Mouse (Mus musculus) splenic B cell, adult 2 months (primary cell): ENCODE results near the gene Edn2.

Experiments
- DNase-seq: peaks from one replicate; pipeline ENCODE4 v3.0.0-alpha.2; 2011; ENCODE audit warnings: low read depth, low spot score
- H3K27me3 ChIP-seq: 2 replicates; pipeline ENCODE4 v1.6.1; 2012; ENCODE audit warnings: mild to moderate bottlenecking, low read length, moderate library complexity, mixed read lengths; ENCODE audit not compliant: control insufficient read depth, poor library complexity, insufficient read depth, severe bottlenecking
- H3K36me3 ChIP-seq: 2 replicates; pipeline ENCODE4 v1.6.1; 2012; ENCODE audit warnings: mild to moderate bottlenecking, low read length, moderate library complexity, mixed read lengths; ENCODE audit not compliant: control insufficient read depth, poor library complexity, insufficient read depth, severe bottlenecking

The Edn2 gene

GRCm38 (mm10) chr4:120145931-120146330 is 15.1 kb upstream of the Edn2 start:
- Histone ChIP-seq H3K36me3 (no peaks in the 10 kb centered on the region), H3K27me3 (no peaks in the 10 kb centered on the region)
- no peak for DNase-seq

DNA sequence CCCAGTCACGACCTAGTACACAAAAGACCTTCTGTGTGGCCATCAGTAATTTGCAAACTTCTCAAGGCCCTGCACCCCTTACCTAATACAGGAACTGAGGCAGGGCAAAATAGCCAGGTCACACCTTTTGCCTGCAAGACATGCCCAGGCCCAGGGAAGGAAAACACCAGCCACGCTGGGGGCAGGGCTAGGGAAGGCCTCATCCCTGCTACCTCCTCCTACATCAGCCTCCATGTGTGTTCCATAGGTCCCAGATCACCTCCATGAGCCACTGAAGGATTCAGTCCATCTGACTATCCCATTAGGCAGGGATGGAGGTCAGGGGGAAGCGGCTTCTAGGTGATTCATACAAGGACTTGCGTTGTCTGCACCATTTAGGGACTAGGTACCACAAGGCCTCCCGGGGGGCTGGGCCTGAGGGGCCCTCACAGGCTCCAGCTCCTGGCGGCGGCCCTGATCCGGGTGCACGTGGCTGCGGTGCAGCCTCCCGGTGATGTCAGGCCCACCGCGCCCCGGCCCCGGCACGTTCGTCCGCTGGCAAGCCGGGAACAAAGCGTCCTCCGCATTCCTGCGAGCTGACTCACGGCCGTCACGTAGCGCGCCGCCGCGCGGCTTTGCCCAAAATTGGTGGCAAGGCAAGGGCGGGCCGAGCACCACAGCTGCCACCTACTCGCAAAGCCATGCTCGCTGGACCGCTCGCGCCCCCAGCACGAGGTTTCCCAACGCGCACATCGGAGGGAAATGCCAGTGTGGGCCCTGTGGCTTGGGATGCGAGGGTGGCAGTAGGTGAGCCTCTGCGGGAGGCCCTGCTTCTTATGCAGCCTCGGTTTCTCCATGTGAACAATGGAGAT is 12.5 kb upstream of the Edn2 start:
- DNase-seq: no peak
- H3K27me3 ChIP-seq: no peaks in the 10 kb centered on the region

GRCm38 (mm10) chr4:120149142-120149524 is 11.9 kb upstream of the Edn2 start:
- no peaks in the 10 kb centered on the region for H3K36me3 ChIP-seq
- H3K27me3 ChIP-seq: no peaks in the 10 kb centered on the region
- peak; percentile 19 for DNase-seq

More for the DNA sequence above, 12.5 kb upstream of the Edn2 start:
- no peaks in the 10 kb centered on the region for H3K36me3 ChIP-seq

DNA sequence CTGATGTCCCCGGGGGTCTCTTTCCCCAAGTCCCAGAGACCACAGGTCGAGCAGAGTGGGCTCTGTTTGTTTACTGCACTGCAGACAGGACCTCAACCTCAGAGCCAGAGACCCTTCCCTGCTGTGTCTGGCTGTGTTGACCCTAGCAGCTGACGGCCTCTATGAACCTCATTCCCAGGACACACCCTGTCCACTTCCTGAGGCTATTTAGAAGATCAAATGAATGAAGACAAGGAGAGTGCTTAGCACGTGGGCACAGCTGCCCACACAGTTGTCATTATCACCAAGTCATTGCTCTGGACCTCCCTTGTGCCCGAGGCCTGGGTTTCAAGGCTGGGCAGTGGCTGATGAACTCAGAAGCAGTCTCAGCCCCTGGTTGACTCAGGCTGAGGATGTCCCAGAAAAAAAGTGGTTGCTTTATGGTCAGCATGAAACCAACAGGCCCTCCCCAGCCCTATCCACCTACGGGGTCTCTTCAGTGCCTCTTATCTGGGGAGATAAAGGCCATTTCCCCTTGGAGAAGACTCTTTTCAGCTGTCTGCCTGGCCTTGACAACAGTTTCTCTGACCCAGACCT is 10.6 kb upstream of the Edn2 start:
- no peak for DNase-seq
- H3K36me3 ChIP-seq: no peaks in the 10 kb centered on the region
- no peaks in the 10 kb centered on the region for H3K27me3 ChIP-seq

DNA sequence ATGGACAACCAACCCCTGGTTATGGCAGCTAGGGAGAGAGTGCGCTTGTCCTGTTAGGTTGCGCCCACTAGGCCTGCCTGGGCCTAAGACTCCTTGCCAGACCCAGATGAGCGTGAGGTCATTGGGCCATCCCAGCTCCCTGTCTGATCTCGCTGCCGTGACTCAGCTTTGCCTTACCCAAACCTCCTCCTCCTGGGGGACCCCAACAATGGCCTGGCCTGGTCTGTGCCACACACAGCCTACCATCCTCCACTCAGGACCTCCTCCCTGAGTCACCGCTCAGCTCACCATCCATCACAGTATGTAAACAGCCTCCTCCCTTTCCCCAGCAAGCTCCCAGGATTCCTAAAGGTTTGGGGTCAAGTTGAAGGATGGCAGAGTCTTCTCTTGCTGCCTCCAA is 9.1 kb upstream of the Edn2 start:
- no peak for DNase-seq
- no peaks in the 10 kb centered on the region for H3K36me3 ChIP-seq
- H3K27me3 ChIP-seq: no peaks in the 10 kb centered on the region

- peak; percentile 13 for DNase-seq
- Histone ChIP-seq H3K36me3 (no peaks in the 10 kb centered on the region), H3K27me3 (no peaks in the 10 kb centered on the region)
Measured at GRCm38 (mm10) chr4:120152648-120153047, 8.4 kb upstream of the Edn2 start.

- Histone ChIP-seq H3K27me3 (no peaks in the 10 kb centered on the region), H3K36me3 (no peaks in the 10 kb centered on the region)
- DNase-seq: no peak
Measured at GRCm38 (mm10) chr4:120153736-120154135, 7.3 kb upstream of the Edn2 start.

DNA sequence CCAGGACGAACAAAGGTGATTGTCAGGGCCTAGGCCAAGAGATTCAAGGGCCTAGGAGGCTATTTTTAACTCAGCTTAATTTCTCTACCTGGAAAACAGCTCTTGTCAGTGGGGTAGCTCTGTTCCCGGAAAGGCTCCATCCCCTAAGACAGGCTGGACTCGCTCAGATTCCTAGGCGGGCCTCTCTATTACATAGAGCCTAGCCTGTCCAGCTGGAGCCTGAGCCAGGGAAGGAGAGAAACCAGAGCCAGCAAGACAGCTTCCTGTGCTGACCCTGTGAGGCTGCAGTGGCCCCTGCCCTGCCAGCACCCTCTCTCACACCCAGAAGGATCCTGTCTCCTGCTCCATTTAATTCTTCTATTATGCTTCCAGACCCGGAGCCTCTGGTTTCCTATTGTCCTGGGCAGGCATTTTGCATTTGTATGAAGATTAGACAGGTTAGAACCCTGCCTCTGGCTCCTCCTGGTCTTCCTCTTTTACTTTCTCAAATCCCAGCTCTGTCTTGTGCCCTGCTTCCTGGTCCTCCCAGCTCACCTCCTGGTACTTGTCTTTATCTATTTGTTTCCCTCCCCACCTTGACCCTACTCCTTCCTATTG is 2.2 kb upstream of the Edn2 start:
- H3K36me3 ChIP-seq: no peaks in the 10 kb centered on the region
- no peak for DNase-seq
- no peaks in the 10 kb centered on the region; the same call in 1 of the 2 replicates for H3K27me3 ChIP-seq

DNA sequence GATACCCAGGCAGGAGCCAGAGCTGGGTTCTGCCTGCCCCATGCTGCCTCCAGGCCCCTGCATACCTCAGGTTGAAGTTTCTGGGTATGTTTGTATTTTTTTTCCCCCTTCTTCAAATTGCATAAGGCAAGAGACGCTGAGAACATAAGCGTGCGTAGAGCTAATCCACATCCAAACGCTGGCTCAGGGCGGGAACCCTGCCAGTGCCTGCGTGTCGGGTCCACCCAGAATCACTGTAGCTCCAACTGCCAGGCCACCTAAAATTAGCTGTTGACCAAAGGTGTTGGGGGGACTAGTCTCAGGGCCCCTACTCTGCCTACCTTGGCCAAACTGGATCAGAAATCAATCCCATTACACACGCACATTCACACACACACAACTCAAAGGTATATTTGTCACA is 1.6 kb downstream of the Edn2 start:
- Histone ChIP-seq H3K27me3 (no peaks in the 10 kb centered on the region; the same call in 1 of the 2 replicates), H3K36me3 (no peaks in the 10 kb centered on the region)
- DNase-seq: no peak

GRCm38 (mm10) chr4:120163242-120163641 is 2.2 kb downstream of the Edn2 start:
- no peaks in the 10 kb centered on the region for H3K36me3 ChIP-seq
- no peak for DNase-seq
- no peaks in the 10 kb centered on the region; the same call in 1 of the 2 replicates for H3K27me3 ChIP-seq

GRCm38 (mm10) chr4:120164316-120164715 is 3.3 kb downstream of the Edn2 start:
- no peak for DNase-seq
- Histone ChIP-seq H3K27me3 (no peaks in the 10 kb centered on the region; the same call in 1 of the 2 replicates), H3K36me3 (no peaks in the 10 kb centered on the region)

- H3K36me3 ChIP-seq: no peaks in the 10 kb centered on the region
- H3K27me3 ChIP-seq: no peaks in the 10 kb centered on the region
- DNase-seq: no peak
Measured at GRCm38 (mm10) chr4:120167778-120168177, 6.8 kb downstream of the Edn2 start.

DNA sequence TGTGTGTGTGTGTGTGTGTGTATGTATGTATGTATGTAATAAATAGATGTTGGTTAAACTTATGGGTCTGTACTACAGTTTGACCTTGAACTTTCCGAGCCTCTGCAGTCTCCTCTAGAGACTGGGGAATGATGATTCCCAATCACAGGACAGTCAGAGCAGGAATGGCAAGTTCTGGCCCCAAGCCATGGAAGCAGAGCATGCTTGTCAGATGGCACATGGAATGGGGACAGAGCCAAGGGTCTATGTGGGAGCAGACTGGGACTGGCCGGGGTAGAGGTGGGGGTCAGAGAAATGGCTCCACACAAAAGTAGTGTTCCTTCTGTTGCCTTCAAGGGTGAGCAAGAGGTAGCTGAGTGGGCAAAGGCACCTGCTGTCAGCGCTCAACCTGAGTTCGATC is 7.3 kb downstream of the Edn2 start:
- no peak for DNase-seq
- H3K36me3 ChIP-seq: no peaks in the 10 kb centered on the region
- no peaks in the 10 kb centered on the region for H3K27me3 ChIP-seq

GRCm38 (mm10) chr4:120170387-120170936 is 9.5 kb downstream of the Edn2 start:
- no peak for DNase-seq
- no peaks in the 10 kb centered on the region for H3K27me3 ChIP-seq
- no peaks in the 10 kb centered on the region for H3K36me3 ChIP-seq
